Mouse (Mus musculus) intestine, embryonic 16.5 days (tissue): ENCODE measurements around the gene Agap3. TPM values are rescaled to one million over a fixed set of nuclear protein-coding genes. Genes with fewer than 3 reads are reported as not detected.

ENCODE experiments used
- polyA plus RNA-seq: library from polyadenylated mRNA; unstranded; fragments of >200 nt; fragmentation: Nextera tagmentation; extraction: Ambion mirVana; gene quantifications from 2 replicates; pipeline ENCODE4 v1.2.1, GENCODE M21; 2015

Agap3 gene
- polyA plus RNA-seq, 1 experiment from 2014 or later = 10.2 TPM

Other genes with a start within 250 kb of the Agap3 start
- gene Kcnh2, start 100.6 kb upstream of the Agap3 start, polyA plus RNA-seq = 3.1 and 5.8 TPM in 2 replicates
- gene Nos3, start 87.4 kb upstream of the Agap3 start, polyA plus RNA-seq = 7.0 and 7.7 TPM in 2 replicates
- gene Atg9b, start 60.0 kb upstream of the Agap3 start, polyA plus RNA-seq = 1.7 and 2.0 TPM in 2 replicates
- gene Abcb8, start 58.5 kb upstream of the Agap3 start, polyA plus RNA-seq = 89.8 and 91.3 TPM in 2 replicates
- 0.12 and 0.57 TPM in 2 replicates for gene Asic3, start 38.8 kb upstream of the Agap3 start, polyA plus RNA-seq
- gene Cdk5, start 28.6 kb upstream of the Agap3 start, polyA plus RNA-seq = 37.0 and 38.1 TPM in 2 replicates
- gene Slc4a2, start 28.3 kb upstream of the Agap3 start, polyA plus RNA-seq = 52.7 and 59.2 TPM in 2 replicates
- gene Fastk, start 6.9 kb upstream of the Agap3 start, polyA plus RNA-seq = 113 and 117 TPM in 2 replicates
- gene Tmub1, start 4.3 kb upstream of the Agap3 start, polyA plus RNA-seq = 28.5 and 28.7 TPM in 2 replicates
- 0.04 TPM in 1 of 2 replicates, not detected in the other for gene Gbx1, start 75.0 kb downstream of the Agap3 start, polyA plus RNA-seq
- 0.16 and 0.29 TPM in 2 replicates for gene Asb10, start 88.8 kb downstream of the Agap3 start, polyA plus RNA-seq
- not detected in 2 replicates for gene 4931409K22Rik, start 104.6 kb downstream of the Agap3 start, polyA plus RNA-seq
- 75.0 and 82.7 TPM in 2 replicates for gene Abcf2, start 125.3 kb downstream of the Agap3 start, polyA plus RNA-seq
- gene Chpf2, start 134.6 kb downstream of the Agap3 start, polyA plus RNA-seq = 16.3 and 18.0 TPM in 2 replicates
- 9.5 and 10.0 TPM in 2 replicates for gene Smarcd3, start 172.2 kb downstream of the Agap3 start, polyA plus RNA-seq
- gene Nub1, start 233.4 kb downstream of the Agap3 start, polyA plus RNA-seq = 26.7 and 28.1 TPM in 2 replicates